Mouse (Mus musculus): ENCODE results near the gene Pdxk. TPM values are rescaled to one million over a fixed set of nuclear protein-coding genes. Genes with fewer than 3 reads are reported as not detected.
"Not testable (repeated sequence)": the region's sequence is repeated elsewhere in the genome, so short reads cannot be mapped to it uniquely, and the experiment has no call there.

Pdxk gene
- polyA plus RNA-seq (2015; fragmentation: Nextera tagmentation; extraction: Ambion mirVana), result 16.1 and 18.6 TPM in 2 replicates

- WGBS, result under 1% methylated on average over 35 of the region's 35 CpGs
- ATAC-seq (ENCODE audit: low read depth), result peak; percentile 89
Observed at GRCm38 (mm10) chr10:78464792-78465207, at the start of gene Pdxk. Pdxk (minus strand) TSS chr10:78464975.

GRCm38 (mm10) chr10:78502986-78503733, 38.4 kb upstream of the Pdxk start:
- Histone ChIP-seq H3K4me2 (no peak overlapping the region), H3K4me3 (no peak overlapping the region), H3K27me3 (no peaks in the 10 kb centered on the region), H3K9ac (no peak overlapping the region), H3K4me1 (replicated peaks) (no peaks in the 10 kb centered on the region), H3K27ac (replicated peaks) (no peak overlapping the region), H3K9me3 (0 out of 2 replicates have a peak, but pooled peaks cover 4% of the 10 kb centered on the region), H3K36me3 (no peaks in the 10 kb centered on the region)
- ATAC-seq (ENCODE audit: low read depth), result no peak
- WGBS, result 79% methylated on average over 6 of the region's 6 CpGs

More at GRCm38 (mm10) chr10:78464792-78465207, at the start of gene Pdxk:
- no peaks in the 10 kb centered on the region for H3K9me3 ChIP-seq
- no peaks in the 10 kb centered on the region for H3K36me3 ChIP-seq
- H3K27ac ChIP-seq (replicated peaks), result peak within 1 kb of the TSS; percentile 54
- H3K4me3 ChIP-seq, result peak within 1 kb of the TSS; percentile 76
- peaks cover 23% of the 10 kb centered on the region for H3K4me1 ChIP-seq (replicated peaks)
- H3K4me2 ChIP-seq, result peak within 1 kb of the TSS; percentile 100
- H3K27me3 ChIP-seq, result peaks cover 10% of the 10 kb centered on the region; the same call in 1 of the 2 replicates
- peak within 1 kb of the TSS; percentile 82 for H3K9ac ChIP-seq

- Histone ChIP-seq H3K4me1 (replicated peaks) (peaks cover 7% of the 10 kb centered on the region), H3K9me3 (no peaks in the 10 kb centered on the region), H3K4me2 (peak overlapping the region; percentile 50), H3K27me3 (peaks cover 22% of the 10 kb centered on the region), H3K4me3 (peak overlapping the region; percentile 15; the same call in 1 of the 2 replicates), H3K36me3 (no peaks in the 10 kb centered on the region), H3K9ac (no peak overlapping the region), H3K27ac (replicated peaks) (no peak overlapping the region)
- 9% methylated on average over 26 of the region's 26 CpGs for WGBS
- ATAC-seq (ENCODE audit: low read depth), result peak; percentile 64; the same call in 1 of the 2 replicates
Observed at GRCm38 (mm10) chr10:78487431-78488086, 22.8 kb upstream of the Pdxk start.

- H3K9ac ChIP-seq, result no peak overlapping the region
- peaks cover 26% of the 10 kb centered on the region for H3K27me3 ChIP-seq
- H3K27ac ChIP-seq (replicated peaks), result no peak overlapping the region
- H3K9me3 ChIP-seq, result no peaks in the 10 kb centered on the region
- no peak for ATAC-seq (ENCODE audit: low read depth)
- peaks cover 14% of the 10 kb centered on the region for H3K4me1 ChIP-seq (replicated peaks)
- H3K36me3 ChIP-seq, result no peaks in the 10 kb centered on the region
- H3K4me3 ChIP-seq, result no peak overlapping the region
- 68% methylated on average over 5 of the region's 5 CpGs for WGBS
- no peak overlapping the region for H3K4me2 ChIP-seq
Observed at GRCm38 (mm10) chr10:78486871-78487270, 22.1 kb upstream of the Pdxk start.

- H3K27ac ChIP-seq (replicated peaks); ATAC-seq (ENCODE audit: low read depth); H3K4me2 ChIP-seq; H3K4me3 ChIP-seq; H3K9me3 ChIP-seq; H3K9ac ChIP-seq; H3K36me3 ChIP-seq: not testable (repeated sequence)
- 66% methylated on average over 2 of the region's 2 CpGs for WGBS
- Histone ChIP-seq H3K4me1 (replicated peaks) (peaks cover 20% of the 10 kb centered on the region), H3K27me3 (peaks cover 26% of the 10 kb centered on the region)
Observed at GRCm38 (mm10) chr10:78485369-78485768, 20.6 kb upstream of the Pdxk start.

- H3K27me3 ChIP-seq, result peaks cover 26% of the 10 kb centered on the region
- peak overlapping the region; percentile 52 for H3K4me3 ChIP-seq
- ATAC-seq (ENCODE audit: low read depth), result peak; percentile 95
- H3K36me3 ChIP-seq, result no peaks in the 10 kb centered on the region
- peak overlapping the region; percentile 92 for H3K4me2 ChIP-seq
- no peak overlapping the region for H3K27ac ChIP-seq (replicated peaks)
- H3K4me1 ChIP-seq (replicated peaks), result peaks cover 13% of the 10 kb centered on the region
- H3K9me3 ChIP-seq, result no peaks in the 10 kb centered on the region
- peak overlapping the region; percentile 69 for H3K9ac ChIP-seq
- WGBS, result under 1% methylated on average over 35 of the region's 35 CpGs
Observed at GRCm38 (mm10) chr10:78481928-78482499, 17.2 kb upstream of the Pdxk start.

- peak; percentile 21; the same call in 1 of the 2 replicates for ATAC-seq (ENCODE audit: low read depth)
- Histone ChIP-seq H3K36me3 (no peaks in the 10 kb centered on the region), H3K27me3 (peaks cover 20% of the 10 kb centered on the region), H3K9me3 (no peaks in the 10 kb centered on the region), H3K9ac (peak overlapping the region; percentile 69), H3K4me1 (replicated peaks) (peaks cover 13% of the 10 kb centered on the region), H3K4me2 (peak overlapping the region; percentile 92), H3K27ac (replicated peaks) (no peak overlapping the region), H3K4me3 (peak overlapping the region; percentile 52)
- WGBS, result 35% methylated on average over 21 of the region's 21 CpGs
Observed at GRCm38 (mm10) chr10:78480954-78481927, 16.5 kb upstream of the Pdxk start.

- Histone ChIP-seq H3K4me1 (replicated peaks) (peaks cover 6% of the 10 kb centered on the region), H3K9ac (no peak overlapping the region), H3K4me2 (no peak overlapping the region), H3K9me3 (no peaks in the 10 kb centered on the region), H3K27me3 (no peaks in the 10 kb centered on the region), H3K27ac (replicated peaks) (no peak overlapping the region), H3K4me3 (no peak overlapping the region), H3K36me3 (no peaks in the 10 kb centered on the region)
- whole genome bisulfite sequencing, result 68% methylated on average over 4 of the region's 4 CpGs
- ATAC-seq (ENCODE audit: low read depth), result no peak
Observed at GRCm38 (mm10) chr10:78476821-78477220, 12.0 kb upstream of the Pdxk start.

GRCm38 (mm10) chr10:78474759-78475158, 10.0 kb upstream of the Pdxk start:
- H3K27ac ChIP-seq (replicated peaks), result no peak overlapping the region
- no peak overlapping the region for H3K9ac ChIP-seq
- WGBS, result 79% methylated on average over 8 of the region's 8 CpGs
- no peaks in the 10 kb centered on the region for H3K27me3 ChIP-seq
- H3K4me1 ChIP-seq (replicated peaks), result peaks cover 8% of the 10 kb centered on the region; the same call in 1 of the 2 replicates
- no peaks in the 10 kb centered on the region for H3K36me3 ChIP-seq
- ATAC-seq (ENCODE audit: low read depth), result no peak
- H3K9me3 ChIP-seq, result no peaks in the 10 kb centered on the region
- H3K4me2 ChIP-seq, result no peak overlapping the region
- H3K4me3 ChIP-seq, result no peak overlapping the region

- H3K9me3 ChIP-seq, result no peaks in the 10 kb centered on the region
- 69% methylated on average over 5 of the region's 5 CpGs for WGBS
- ATAC-seq (ENCODE audit: low read depth), result no peak
- no peaks in the 10 kb centered on the region for H3K27me3 ChIP-seq
- H3K9ac ChIP-seq, result no peak overlapping the region
- H3K4me1 ChIP-seq (replicated peaks), result peaks cover 8% of the 10 kb centered on the region; the same call in 1 of the 2 replicates
- no peaks in the 10 kb centered on the region for H3K36me3 ChIP-seq
- H3K4me2 ChIP-seq, result no peak overlapping the region
- H3K27ac ChIP-seq (replicated peaks), result no peak overlapping the region
- no peak overlapping the region for H3K4me3 ChIP-seq
Observed at GRCm38 (mm10) chr10:78473434-78473833, 8.7 kb upstream of the Pdxk start.

GRCm38 (mm10) chr10:78472046-78472445, 7.3 kb upstream of the Pdxk start:
- no peaks in the 10 kb centered on the region for H3K36me3 ChIP-seq
- H3K4me3 ChIP-seq, result no peak overlapping the region
- H3K4me2 ChIP-seq, result no peak overlapping the region
- no peaks in the 10 kb centered on the region for H3K9me3 ChIP-seq
- no peak overlapping the region for H3K9ac ChIP-seq
- H3K27ac ChIP-seq (replicated peaks), result no peak overlapping the region
- peaks cover 8% of the 10 kb centered on the region; the same call in 1 of the 2 replicates for H3K4me1 ChIP-seq (replicated peaks)
- ATAC-seq (ENCODE audit: low read depth), result no peak
- no peaks in the 10 kb centered on the region for H3K27me3 ChIP-seq
- 80% methylated on average over 3 of the region's 3 CpGs for WGBS

Measured in neural tube, embryonic 13.5 days (tissue).